ENCODE assay signal across 9 mouse cellular contexts in genomic region chr15:3707089-3708078, GRCm38 (mm10).
A peak's percentile ranks its signal among the peaks of the same experiment; 100 is the strongest.
DNase-seq lines count a peak whose midpoint lies in the region; TF ChIP-seq lines count a peak whose summit lies in the region.
"Had no signal": no experiment of that assay in that cellular context is flagged by ENCODE, and none has a peak within 500 bp of the region (broad histone marks: within the 10 kb centered on the region; RNA-seq: fewer than 3 reads in every experiment).

No protein-coding gene starts in this region.

- no peaks in the 10 kb centered on the region for H3K36me3 ChIP-seq in thymus, adult 2 months (ENCODE audit: control insufficient read depth, insufficient read depth, low read length)
- H3K36me3 ChIP-seq: forebrain, embryonic 12.5 days had no signal

- DNase-seq in adrenal gland, postnatal 36 days, result peak; percentile 11 to 26
- DNase-seq in adrenal gland, postnatal 25 days, result no peak
- peak; percentile 15 to 42 for DNase-seq in urinary bladder, adult 18-20 months (ENCODE audit: low spot score in 2 of 2)
- DNase-seq in urinary bladder, postnatal 4 days (ENCODE audit: low spot score in 2 of 2), result no peak
- DNase-seq in heart, postnatal 25 days (ENCODE audit: low spot score), result peak; percentile 37
- DNase-seq in telencephalon, adult 2 months (ENCODE audit: low read depth, low spot score), result peak; percentile 6
- DNase-seq in thymus, adult 2 months, result no peak
- DNase-seq in c-Kit-positive CD71-positive TER-119-positive erythroid progenitor cells, embryonic 14.5 days (ENCODE audit: low spot score), result no peak

- no peak for TF ChIP-seq POLR2A in thymus, adult 2 months (IDR thresholded peaks at IDR 0.05; ENCODE audit: control insufficient read depth, extremely low read depth, insufficient read depth, low read length, poor library complexity)

- TF ChIP-seq CTCF in thymus, adult 2 months (IDR thresholded peaks at IDR 0.05; ENCODE audit: borderline replicate concordance, control insufficient read depth, extremely low read depth, insufficient read depth, low read length, poor library complexity), result no peak

- WGBS in thymus, adult 2 months, result 82% methylated on average over 11 of the region's 11 CpGs

- no peak overlapping the region for H3K4me3 ChIP-seq in thymus, adult 2 months (ENCODE audit: control insufficient read depth, insufficient read depth, low read length)
- H3K4me3 ChIP-seq: forebrain, embryonic 12.5 days had no signal

- no peak overlapping the region for H3K27ac ChIP-seq in thymus, adult 2 months (ENCODE audit: control insufficient read depth, insufficient read depth, low read length)
- H3K27ac ChIP-seq: forebrain, embryonic 12.5 days had no signal

- intact Hi-C loops in heart, postnatal 25 days (cut with DNase I), result no loop called here

- no peaks in the 10 kb centered on the region for H3K4me1 ChIP-seq in thymus, adult 2 months (replicated peaks; ENCODE audit: control insufficient read depth, insufficient read depth, low read length)
- H3K4me1 ChIP-seq: forebrain, embryonic 12.5 days had no signal

- H3K27me3 ChIP-seq in thymus, adult 2 months (ENCODE audit: control insufficient read depth, insufficient read depth, low read length), result no peaks in the 10 kb centered on the region
- H3K27me3 ChIP-seq: forebrain, embryonic 12.5 days had no signal

Comparison
In these comparisons a context has a peak if more than half of its experiments do, and no peak if none do; other contexts are left out.
1. DNase-seq: peak in adrenal gland, postnatal 36 days (2 of 2), urinary bladder, adult 18-20 months (2 of 2), heart, postnatal 25 days (single experiment) and telencephalon, adult 2 months (single experiment); none in adrenal gland, postnatal 25 days (single experiment), urinary bladder, postnatal 4 days (0 of 2), thymus, adult 2 months (single experiment) and c-Kit-positive CD71-positive TER-119-positive erythroid progenitor cells, embryonic 14.5 days (single experiment).